Mouse (Mus musculus) liver, postnatal 0 days (tissue): ENCODE data around the gene Lbx2. TPM values are rescaled to one million over a fixed set of nuclear protein-coding genes. Genes with fewer than 3 reads are reported as not detected.

Experiments
- ATAC-seq: fragments of 200-750 bp; cut with Nextera tagmentation; 2 replicates; pipeline ENCODE4 v1.8.0; 2017; ENCODE audit warnings: mild to moderate bottlenecking, moderate library complexity
- DNase-seq: peaks from one replicate; pipeline ENCODE4 v3.0.0-alpha.2; 2016
- H3K27ac ChIP-seq: fragments of 300-500 bp; sonication (generic); 2 replicates; pipeline ENCODE4 v1.5.1; 2014; ENCODE audit warnings: antibody characterized with exemption, moderate library complexity, mild to moderate bottlenecking, low read depth
- H3K27me3 ChIP-seq: fragments of 300-500 bp; sonication (generic); 2 replicates; pipeline ENCODE4 v1.6.1; 2014; ENCODE audit warnings: low read length, control low read depth, mixed read lengths; ENCODE audit not compliant: insufficient read depth
- H3K36me3 ChIP-seq: fragments of 300-500 bp; sonication (generic); replicated peaks from 2 replicates; pipeline ENCODE4 v1.6.1; 2014; ENCODE audit warnings: mild to moderate bottlenecking, control low read depth, low read length, moderate library complexity, mixed read lengths; ENCODE audit not compliant: insufficient read depth
- H3K4me1 ChIP-seq: fragments of 300-500 bp; sonication (generic); 2 replicates; pipeline ENCODE4 v1.6.1; 2014; ENCODE audit warnings: antibody characterized with exemption, mild to moderate bottlenecking, control low read depth; ENCODE audit not compliant: insufficient read depth
- H3K4me2 ChIP-seq: fragments of 300-500 bp; sonication (generic); 2 replicates; pipeline ENCODE4 v1.6.1; 2014; ENCODE audit warnings: low read depth, mild to moderate bottlenecking, low read length, moderate library complexity, mixed read lengths
- H3K4me3 ChIP-seq: fragments of 300-500 bp; sonication (generic); 2 replicates; pipeline ENCODE4 v1.5.1; 2014; ENCODE audit warnings: low read depth, low read length
- H3K9ac ChIP-seq: fragments of 300-500 bp; sonication (generic); replicated peaks from 2 replicates; pipeline ENCODE4 v1.6.1; 2014; ENCODE audit warnings: mild to moderate bottlenecking, moderate library complexity
- H3K9me3 ChIP-seq: fragments of 300-500 bp; sonication (generic); 2 replicates; pipeline ENCODE4 v1.6.1; 2016; ENCODE audit warnings: mild to moderate bottlenecking, control low read depth, low read length, mixed read lengths
- CTCF ChIP-seq: sonication (generic); IDR thresholded peaks from 2 replicates; pipeline ENCODE4 v1.5.1; 2016; ENCODE audit warnings: antibody characterized with exemption, low read depth
- EP300 ChIP-seq: IDR thresholded peaks from 2 replicates; pipeline ENCODE4 v1.6.1; 2016; ENCODE audit warnings: antibody characterized with exemption, low read depth, mild to moderate bottlenecking
- WGBS: fragments of 180-500 bp; shearing (Covaris S2); extraction: QIAGEN DNeasy Blood & Tissue Kit; methylation state at CpG from one replicate; pipeline ENCODE4 v1.1.7; 2014; ENCODE audit not compliant: insufficient replicate concordance; 5-methylcytosine and 5-hydroxymethylcytosine counted together
- polyA plus RNA-seq: library from polyadenylated mRNA; unstranded; fragments of >200 nt; fragmentation: Nextera tagmentation; extraction: Ambion mirVana; gene quantifications from 2 replicates; pipeline ENCODE4 v1.2.1, GENCODE M21; 2015

Lbx2 gene
- polyA plus RNA-seq, 1 experiment from 2014 or later: 0.40 TPM

- H3K4me1 ChIP-seq: peaks cover 18% of the 10 kb centered on the region
- H3K36me3 ChIP-seq: peaks cover 2% of the 10 kb centered on the region; the same call in 1 of the 2 replicates
- peak; percentile 100 for DNase-seq
- TF ChIP-seq EP300 (no peak), CTCF (peak; percentile 74)
- peak overlapping the region; percentile 91 for H3K4me3 ChIP-seq
- H3K9me3 ChIP-seq: no peaks in the 10 kb centered on the region
- peak overlapping the region; percentile 84 for H3K9ac ChIP-seq
- peak overlapping the region; percentile 99 for H3K4me2 ChIP-seq
- H3K27ac ChIP-seq: peak overlapping the region; percentile 82
- ATAC-seq: peak; percentile 94
- H3K27me3 ChIP-seq: peaks cover 30% of the 10 kb centered on the region
- under 1% methylated on average over 46 of the region's 46 CpGs for WGBS
Measured at GRCm38 (mm10) chr6:83078324-83078858, 7.8 kb upstream of the Lbx2 start.

- Histone ChIP-seq H3K27ac (no peak overlapping the region), H3K27me3 (peaks cover 34% of the 10 kb centered on the region), H3K9me3 (no peaks in the 10 kb centered on the region), H3K36me3 (peaks cover 2% of the 10 kb centered on the region; the same call in 1 of the 2 replicates), H3K4me3 (no peak overlapping the region), H3K9ac (no peak overlapping the region), H3K4me2 (no peak overlapping the region), H3K4me1 (peaks cover 22% of the 10 kb centered on the region)
- WGBS: 79% methylated on average over 5 of the region's 5 CpGs
- no peak for TF ChIP-seq CTCF
- no peak for TF ChIP-seq EP300
- ATAC-seq (no peak), DNase-seq (no peak)
Measured at GRCm38 (mm10) chr6:83080210-83080609, 6.0 kb upstream of the Lbx2 start.

- H3K4me3 ChIP-seq: no peak overlapping the region
- no peak overlapping the region for H3K27ac ChIP-seq
- H3K9me3 ChIP-seq: no peaks in the 10 kb centered on the region
- ATAC-seq: peak; percentile 58
- no peak overlapping the region for H3K9ac ChIP-seq
- DNase-seq: no peak
- TF ChIP-seq EP300 (no peak), CTCF (no peak)
- H3K27me3 ChIP-seq: peaks cover 55% of the 10 kb centered on the region
- peaks cover 25% of the 10 kb centered on the region for H3K4me1 ChIP-seq
- no peak overlapping the region for H3K4me2 ChIP-seq
- 29% methylated on average over 5 of the region's 5 CpGs for WGBS
- H3K36me3 ChIP-seq: peaks cover 2% of the 10 kb centered on the region; the same call in 1 of the 2 replicates
Measured at GRCm38 (mm10) chr6:83083497-83083896, 2.7 kb upstream of the Lbx2 start.

- DNase-seq (no peak), ATAC-seq (no peak)
- peaks cover 2% of the 10 kb centered on the region; the same call in 1 of the 2 replicates for H3K36me3 ChIP-seq
- peaks cover 16% of the 10 kb centered on the region for H3K4me1 ChIP-seq
- WGBS: 18% methylated on average over 6 of the region's 6 CpGs
- H3K9ac ChIP-seq: no peak overlapping the region
- H3K27ac ChIP-seq: no peak overlapping the region
- H3K27me3 ChIP-seq: peaks cover 63% of the 10 kb centered on the region
- TF ChIP-seq EP300: no peak
- no peak for TF ChIP-seq CTCF
- no peak overlapping the region for H3K4me2 ChIP-seq
- no peak overlapping the region for H3K4me3 ChIP-seq
- H3K9me3 ChIP-seq: no peaks in the 10 kb centered on the region
Measured at GRCm38 (mm10) chr6:83084477-83084876, 1.7 kb upstream of the Lbx2 start.

- Histone ChIP-seq H3K4me1 (peaks cover 12% of the 10 kb centered on the region), H3K9ac (no peak overlapping the region), H3K27ac (no peak overlapping the region), H3K9me3 (no peaks in the 10 kb centered on the region), H3K36me3 (0 out of 2 replicates have a peak, but pooled peaks cover 1% of the 10 kb centered on the region), H3K4me3 (peak overlapping the region; percentile 21), H3K27me3 (peaks cover 66% of the 10 kb centered on the region), H3K4me2 (peak overlapping the region; percentile 55)
- TF ChIP-seq EP300: no peak
- no peak for TF ChIP-seq CTCF
- ATAC-seq (no peak), DNase-seq (no peak)
- 6% methylated on average over 47 of the region's 47 CpGs for WGBS
Measured at GRCm38 (mm10) chr6:83087205-83087925, 1.2 kb downstream of the Lbx2 start.

GRCm38 (mm10) chr6:83087926-83088260, 1.7 kb downstream of the Lbx2 start:
- H3K27ac ChIP-seq: no peak overlapping the region
- no peaks in the 10 kb centered on the region for H3K9me3 ChIP-seq

More at GRCm38 (mm10) chr6:83087926-83088260, 1.7 kb downstream of the Lbx2 start:
- Histone ChIP-seq H3K9ac (no peak overlapping the region), H3K36me3 (no peaks in the 10 kb centered on the region), H3K4me3 (peak overlapping the region; percentile 21; the same call in 1 of the 2 replicates), H3K27me3 (peaks cover 62% of the 10 kb centered on the region), H3K4me1 (peaks cover 12% of the 10 kb centered on the region), H3K4me2 (peak overlapping the region; percentile 55)
- TF ChIP-seq CTCF (no peak), EP300 (no peak)
- DNase-seq (no peak), ATAC-seq (no peak)
- WGBS: 20% methylated on average over 9 of the region's 9 CpGs
